Mouse (Mus musculus): ENCODE results near the gene Gstm6. TPM values are rescaled to one million over a fixed set of nuclear protein-coding genes. Genes with fewer than 3 reads are reported as not detected.

Gstm6 gene
- not detected for polyA plus RNA-seq (2017; shearing (Covaris generic))

DNA sequence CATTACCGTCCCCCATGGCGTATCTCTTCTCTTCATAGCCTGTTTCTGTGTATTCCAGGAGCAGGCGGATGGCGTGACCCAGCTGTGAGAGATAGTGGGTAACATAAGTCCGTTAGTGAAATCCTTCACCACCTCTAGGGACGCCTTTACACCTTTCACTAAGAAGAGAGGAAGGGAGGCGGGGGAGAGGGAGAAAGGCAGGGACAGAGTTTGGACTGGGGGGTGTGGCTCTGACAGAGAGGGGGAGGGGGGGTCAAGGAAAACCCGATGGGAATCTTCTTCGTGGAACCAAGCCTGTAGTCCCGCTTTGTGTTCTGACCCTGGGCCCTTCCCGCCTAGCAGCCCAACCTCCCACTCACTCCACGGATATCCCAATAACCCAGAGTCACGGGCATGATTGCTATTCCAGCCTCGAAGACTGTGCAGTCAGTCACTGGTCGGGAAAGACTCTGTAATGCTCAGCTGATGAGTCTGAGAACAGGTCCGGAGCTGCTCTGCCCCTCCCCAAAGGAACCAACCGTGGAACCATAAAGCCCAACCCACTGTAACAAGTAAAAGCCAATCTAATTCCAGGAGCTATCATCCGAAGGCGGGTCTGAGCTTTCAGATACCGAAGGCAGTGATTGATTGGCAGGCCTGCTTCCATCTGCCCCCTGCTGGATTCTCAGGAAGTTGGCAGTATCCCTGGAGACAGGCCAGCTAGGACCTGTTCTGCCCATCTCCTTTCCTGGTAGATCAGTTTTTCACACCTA, at the start of gene Gstm6:
TSS of gene Gstm6 (minus strand) at position 511 of the 752 bp plus-strand sequence.

DNA sequence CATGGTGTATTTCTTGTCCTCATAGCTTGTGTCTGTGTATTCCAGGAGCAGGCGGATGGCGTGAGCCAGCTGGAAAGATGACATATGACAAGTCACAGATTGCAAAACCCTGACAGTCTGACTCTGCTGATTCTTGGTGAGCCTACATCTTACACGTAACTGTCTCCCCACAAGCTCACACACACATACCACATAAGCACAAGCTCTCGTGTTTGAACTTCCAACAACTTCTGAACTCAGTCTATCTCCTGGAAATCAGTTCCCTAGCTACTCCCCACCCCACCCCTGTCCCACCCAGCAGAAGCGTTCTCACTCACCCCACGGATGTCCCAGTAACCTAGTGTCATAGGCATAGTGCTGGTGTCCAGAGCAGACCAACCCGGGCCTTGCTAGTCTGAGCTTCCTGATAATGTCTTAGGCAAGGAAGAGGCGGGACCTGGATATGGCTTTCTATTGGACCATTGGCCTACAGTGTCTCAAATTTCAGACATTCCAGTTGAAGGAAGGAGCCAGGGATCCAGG, 42.6 kb upstream of the Gstm6 start, which contains the start of gene Gstm2:
TSS of gene Gstm2 (minus strand) at position 413 of the 522 bp plus-strand sequence.

DNA sequence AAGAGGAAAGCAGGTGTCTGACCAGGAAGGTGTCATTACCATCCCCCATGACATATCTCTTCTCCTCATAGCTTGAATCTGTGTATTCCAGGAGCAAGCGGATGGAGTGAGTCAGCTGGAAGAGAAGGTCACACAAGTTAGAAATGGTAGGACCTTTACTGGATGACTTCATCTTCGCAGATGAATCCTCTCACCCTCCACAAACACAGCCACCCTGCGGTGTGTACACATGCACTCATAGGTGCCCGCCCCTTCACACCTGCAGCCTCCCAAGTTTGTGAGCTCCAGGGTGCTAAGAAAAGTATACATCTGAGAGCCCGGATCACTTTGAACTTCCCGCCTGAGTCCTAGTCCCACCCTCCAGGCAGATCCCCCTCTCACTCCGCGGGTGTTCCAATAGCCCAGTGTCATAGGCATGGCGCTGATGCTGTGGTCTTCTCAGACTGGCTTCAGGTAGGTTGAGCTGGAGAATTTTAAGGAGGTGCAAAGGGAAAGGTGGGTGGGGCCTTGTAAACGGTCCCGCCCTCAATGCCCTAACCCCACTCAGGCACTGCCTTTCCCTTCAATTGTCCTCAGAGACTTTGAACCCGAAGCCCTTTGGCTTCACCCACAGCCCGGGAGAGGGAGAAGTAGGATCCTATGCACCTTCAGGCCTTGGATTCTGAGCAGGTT, 25.3 kb upstream of the Gstm6 start, which contains the start of gene Gstm3:
TSS of gene Gstm3 (minus strand) at position 560 of the 672 bp plus-strand sequence.

DNA sequence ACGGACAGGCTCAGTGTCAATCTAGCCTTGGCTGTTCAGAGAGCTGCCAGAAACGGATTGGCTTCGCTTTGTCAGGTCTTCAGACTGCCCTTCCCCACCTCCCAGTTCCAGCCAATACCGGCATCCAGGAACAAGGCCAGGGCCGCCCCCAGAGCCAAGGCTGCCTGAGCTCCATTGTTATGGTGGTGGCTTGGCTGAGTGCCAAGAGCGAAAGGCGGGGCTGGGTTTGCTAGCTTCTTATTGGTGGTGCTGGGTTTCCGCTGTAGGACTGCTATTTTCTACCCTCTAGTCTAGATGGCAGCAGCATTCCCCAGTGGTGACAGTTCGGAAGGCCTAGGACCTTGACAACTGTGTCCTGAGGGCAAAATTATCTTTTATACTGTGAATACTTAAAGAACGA, 11.9 kb downstream of the Gstm6 start, which contains the start of gene Gstm7:
TSS of gene Gstm7 (minus strand) at position 148 of the 400 bp plus-strand sequence.

DNA sequence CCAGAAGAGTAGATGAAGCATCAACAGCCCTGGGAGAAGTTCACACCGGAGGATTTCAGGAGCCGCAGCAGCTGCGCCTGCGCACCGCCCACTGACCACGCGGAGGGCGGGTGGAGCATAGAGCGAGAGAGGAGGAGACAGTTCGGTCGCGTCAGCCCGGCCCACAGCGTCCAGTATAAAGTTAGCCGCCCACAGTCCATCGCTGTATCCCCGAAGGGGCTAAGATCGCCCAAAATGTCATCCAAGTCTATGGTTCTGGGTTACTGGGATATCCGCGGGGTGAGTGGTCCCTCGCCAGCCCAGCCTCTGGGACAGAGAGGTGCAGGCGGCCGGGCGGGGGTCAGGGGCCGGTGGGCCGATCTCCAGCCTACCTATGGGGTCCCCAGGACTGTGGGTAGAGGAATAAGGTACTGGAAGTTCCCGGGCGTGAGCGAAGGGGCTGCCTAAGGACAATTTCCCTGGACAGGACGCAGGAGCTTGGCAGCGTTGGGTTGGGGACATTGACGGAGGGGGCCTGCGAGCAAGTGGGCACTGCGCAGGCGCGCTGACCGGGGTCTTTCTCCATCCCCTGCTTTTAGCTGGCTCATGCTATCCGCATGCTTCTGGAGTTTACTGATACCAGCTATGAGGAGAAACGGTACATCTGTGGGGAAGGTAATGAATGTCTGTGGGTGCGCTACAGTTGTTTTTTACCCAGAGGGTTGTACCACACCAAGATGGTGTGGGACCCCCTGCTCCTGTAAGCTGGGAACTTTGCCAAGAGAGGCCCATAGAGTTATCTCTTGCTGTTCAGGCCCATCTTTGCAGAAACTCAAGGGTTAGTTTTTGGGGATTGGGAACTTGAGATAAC, 47.6 kb downstream of the Gstm6 start, which contains the start of gene Gstm5:
TSS of gene Gstm5 (plus strand) at position 102 of the 850 bp plus-strand sequence.

Other genes starting within 250 kb of the Gstm6 start
- 119 TPM for gene Ahcyl1, start 247.2 kb downstream of the Gstm6 start, polyA plus RNA-seq (2017; shearing (Covaris generic))
- gene Csf1, start 183.3 kb downstream of the Gstm6 start, polyA plus RNA-seq (2017; shearing (Covaris generic)): 15.9 TPM
- not detected for gene Eps8l3, start 66.5 kb downstream of the Gstm6 start, polyA plus RNA-seq (2017; shearing (Covaris generic))
- gene Gstm5, start 47.9 kb downstream of the Gstm6 start, polyA plus RNA-seq (2017; shearing (Covaris generic)): not detected
- gene Gstm7, start 11.9 kb downstream of the Gstm6 start, polyA plus RNA-seq (2017; shearing (Covaris generic)): 0.93 TPM
- not detected for gene Gstm3, start 25.5 kb upstream of the Gstm6 start, polyA plus RNA-seq (2017; shearing (Covaris generic))
- not detected for gene Gstm2, start 42.7 kb upstream of the Gstm6 start, polyA plus RNA-seq (2017; shearing (Covaris generic))
- gene Gstm1, start 74.2 kb upstream of the Gstm6 start, polyA plus RNA-seq (2017; shearing (Covaris generic)): 3.0 TPM
- gene Gstm4, start 101.1 kb upstream of the Gstm6 start, polyA plus RNA-seq (2017; shearing (Covaris generic)): 9.9 TPM
- gene Ampd2, start 142.9 kb upstream of the Gstm6 start, polyA plus RNA-seq (2017; shearing (Covaris generic)): 47.3 TPM
- gene Gnat2, start 149.0 kb upstream of the Gstm6 start, polyA plus RNA-seq (2017; shearing (Covaris generic)): not detected
- gene Gnai3, start 202.4 kb upstream of the Gstm6 start, polyA plus RNA-seq (2017; shearing (Covaris generic)): 182 TPM
- gene Gpr61, start 211.1 kb upstream of the Gstm6 start, polyA plus RNA-seq (2017; shearing (Covaris generic)): not detected
- gene Amigo1, start 242.6 kb upstream of the Gstm6 start, polyA plus RNA-seq (2017; shearing (Covaris generic)): 1.1 TPM